Mouse (Mus musculus): Measurements from ENCODE around the gene Med4. TPM values are rescaled to one million over a fixed set of nuclear protein-coding genes. Genes with fewer than 3 reads are reported as not detected.

The Med4 gene
- total RNA-seq (2021), result 10 to 100 TPM in 1 of 2 experiments, 1 to 10 TPM in 1; 9.3 to 11.8 TPM
- long read RNA-seq, experiment 1, transcript Med4-201 (7 exons, 1,328 nt), result major isoform, 12 of 12 reads
- long read RNA-seq, experiment 1, partial matches to known transcripts, result 0 of 12 reads
- long read RNA-seq, experiment 1, other reads (novel, unspliced or antisense), result 0 of 12 reads
- long read RNA-seq, experiment 2, transcript Med4-201 (7 exons, 1,328 nt), result major isoform, 16 of 17 reads
- long read RNA-seq, experiment 2, partial matches to known transcripts, result 0 of 17 reads
- long read RNA-seq, experiment 2, other reads (novel, unspliced or antisense), result 1 of 17 reads

DNA sequence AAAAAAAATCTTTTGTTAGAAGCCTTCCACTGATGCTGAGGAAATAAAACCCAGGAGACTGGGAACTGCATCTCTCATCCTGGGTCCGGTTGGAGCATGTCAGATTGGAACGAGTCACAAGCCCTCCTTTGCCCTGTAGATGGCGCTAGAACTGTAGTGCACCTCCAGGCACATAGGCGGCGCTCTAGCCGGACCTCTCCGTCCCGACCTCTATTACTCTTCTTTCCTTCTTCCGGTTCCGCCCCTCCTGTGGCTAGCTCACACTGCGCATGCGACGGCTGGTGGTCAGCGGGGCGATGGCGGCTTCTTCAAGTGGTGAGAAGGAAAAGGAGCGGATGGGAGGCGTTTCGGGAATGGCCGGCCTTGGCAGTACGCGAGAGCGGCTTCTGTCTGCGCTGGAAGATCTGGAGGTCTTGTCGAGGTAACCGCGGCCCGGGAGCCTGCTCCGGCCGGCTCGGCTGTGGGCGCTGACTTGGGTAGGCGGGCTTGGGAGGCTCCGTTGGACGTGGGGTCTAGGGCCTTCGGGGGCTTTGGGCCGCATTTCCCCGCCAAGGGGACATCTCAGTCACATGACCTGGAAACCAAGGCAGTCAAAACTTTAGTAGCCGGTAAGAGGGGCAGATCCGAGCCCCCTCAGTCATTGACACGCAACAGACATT is at the start of gene Med4:
Med4 (plus strand) TSS at position 261 of the 659 bp plus-strand sequence.
- intact Hi-C loops (cut with DNase I), result no loop called here
- peak; percentile 91 to 96 for DNase-seq

DNA sequence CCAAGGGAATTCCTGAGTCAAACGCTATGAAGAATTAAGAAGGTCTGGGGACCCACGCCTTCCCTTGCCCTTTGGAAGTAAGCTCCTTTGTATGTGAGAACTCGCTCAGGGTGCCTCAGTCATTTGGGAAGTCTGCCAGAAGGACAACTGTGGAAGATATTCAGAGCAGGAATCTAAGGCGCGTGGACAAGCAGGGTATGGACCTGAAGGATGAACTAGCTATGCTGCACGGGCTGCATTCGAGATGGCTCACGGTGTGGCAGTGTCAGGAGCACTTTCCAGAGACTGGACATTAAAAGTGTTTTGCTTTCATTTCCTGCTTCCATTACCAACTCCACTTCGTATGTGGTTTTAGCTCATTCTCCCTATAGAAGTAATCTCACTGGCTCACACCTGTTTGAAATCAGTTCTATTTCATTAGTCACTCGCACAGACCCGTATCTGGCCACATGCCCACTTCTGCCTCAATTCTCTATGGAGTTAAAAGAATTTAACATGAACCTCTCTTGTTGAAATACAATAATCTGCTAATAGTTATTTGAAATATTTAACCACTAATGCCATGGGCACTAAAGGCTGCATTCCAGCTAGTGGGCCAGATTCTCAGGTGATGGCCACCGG is 49.2 kb upstream of the Med4 start:
- intact Hi-C loops (cut with DNase I), result no loop called here
- DNase-seq, result no peak

DNA sequence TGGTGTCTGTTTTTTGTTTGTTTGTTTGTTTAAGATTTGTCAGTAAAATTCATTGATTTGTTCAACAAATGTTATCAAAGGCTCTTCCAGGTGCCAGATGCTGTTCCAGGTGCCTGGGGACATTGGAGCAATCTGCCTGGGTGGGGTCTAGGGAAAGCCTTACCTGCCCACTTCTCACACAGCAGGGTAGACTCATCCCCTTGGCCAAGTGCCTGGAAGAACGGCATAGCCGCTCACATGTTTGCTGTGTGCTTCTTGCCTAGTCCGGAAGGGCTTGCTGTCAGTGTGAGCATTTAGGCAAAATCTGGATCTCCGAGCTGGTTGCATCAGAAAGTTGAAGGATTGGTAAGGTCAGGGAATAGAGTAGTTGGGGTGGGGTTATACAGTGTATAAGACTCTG is 47.6 kb upstream of the Med4 start:
- intact Hi-C loops (cut with DNase I), result no loop called here
- DNase-seq, result no peak

DNA sequence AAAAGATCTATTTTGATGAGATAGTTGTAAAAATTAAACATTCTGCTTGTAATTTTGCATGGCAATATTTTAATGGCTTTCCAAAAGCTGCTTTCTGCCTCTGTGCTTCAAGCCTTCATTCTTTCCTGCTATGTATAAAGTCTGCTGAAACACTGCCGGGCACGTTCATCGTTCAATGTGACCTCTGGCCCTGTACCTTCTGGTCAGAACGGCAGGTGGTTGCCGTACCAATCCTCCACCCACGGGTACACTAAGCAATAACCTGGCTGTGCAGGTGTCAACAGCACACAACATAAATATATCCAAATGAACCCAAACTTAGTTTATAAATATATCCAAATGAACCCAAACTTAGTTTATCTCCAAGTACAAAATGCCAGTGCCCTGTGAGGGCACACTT is 42.1 kb upstream of the Med4 start:
- no peak for DNase-seq
- intact Hi-C loops (cut with DNase I), result no loop called here

DNA sequence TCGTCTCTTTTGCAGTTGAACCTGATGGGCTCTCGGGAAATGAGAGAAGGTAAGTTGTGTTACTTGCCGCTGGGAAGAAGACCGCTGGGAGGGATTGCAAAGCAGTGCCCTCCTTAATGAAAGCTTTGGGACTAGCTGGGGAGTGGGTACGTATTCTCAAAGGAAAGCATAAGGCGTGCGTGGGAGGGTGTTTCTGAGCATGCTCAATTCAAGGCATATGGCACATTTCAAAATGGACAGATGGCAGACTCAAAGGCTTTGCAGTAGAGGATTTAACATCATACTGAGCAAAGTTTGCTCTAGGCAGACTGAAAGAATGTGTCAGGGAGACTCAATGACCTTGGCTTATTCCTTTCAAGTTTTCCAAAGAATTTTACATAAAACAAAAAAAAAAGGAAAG is 40.3 kb upstream of the Med4 start:
- intact Hi-C loops (cut with DNase I), result no loop called here
- DNase-seq, result no peak

DNA sequence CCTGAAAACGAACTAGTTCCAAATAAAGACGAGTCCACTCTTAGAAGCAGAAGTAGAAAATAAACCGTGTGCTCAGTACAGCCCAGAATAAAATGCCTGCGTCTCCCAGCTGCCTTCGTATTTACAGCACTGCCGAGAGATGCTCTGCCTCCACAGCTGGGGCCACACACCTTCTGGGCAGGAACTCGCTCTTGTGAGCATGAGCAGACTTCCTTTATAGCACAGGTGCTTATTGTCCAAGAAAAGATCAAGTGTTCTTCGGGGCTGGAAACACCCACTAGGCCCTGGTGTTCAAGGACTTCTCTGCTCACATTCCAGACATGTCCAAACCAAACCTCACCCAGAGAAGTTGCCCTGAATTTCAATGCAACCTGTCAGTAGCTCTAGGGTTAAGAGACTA is 39.2 kb upstream of the Med4 start:
- intact Hi-C loops (cut with DNase I), result no loop called here
- no peak for DNase-seq

DNA sequence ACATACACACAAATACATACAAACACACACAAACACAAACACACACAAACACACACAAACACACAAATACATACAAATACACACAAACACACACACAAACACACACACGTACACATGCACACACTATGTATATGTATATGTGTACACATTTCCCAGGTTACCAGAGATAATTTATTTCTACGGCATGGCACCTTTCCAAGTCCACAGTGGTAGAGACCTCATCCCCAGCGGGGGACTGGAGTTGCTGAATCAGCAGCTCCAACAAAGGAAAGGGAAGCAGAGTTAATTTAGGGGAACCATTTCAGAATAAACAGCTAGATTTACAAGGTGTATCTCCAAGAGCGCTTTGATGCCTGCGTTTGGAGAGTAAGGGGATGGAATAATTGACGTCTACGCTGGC is 37.6 kb upstream of the Med4 start:
- intact Hi-C loops (cut with DNase I), result no loop called here

DNA sequence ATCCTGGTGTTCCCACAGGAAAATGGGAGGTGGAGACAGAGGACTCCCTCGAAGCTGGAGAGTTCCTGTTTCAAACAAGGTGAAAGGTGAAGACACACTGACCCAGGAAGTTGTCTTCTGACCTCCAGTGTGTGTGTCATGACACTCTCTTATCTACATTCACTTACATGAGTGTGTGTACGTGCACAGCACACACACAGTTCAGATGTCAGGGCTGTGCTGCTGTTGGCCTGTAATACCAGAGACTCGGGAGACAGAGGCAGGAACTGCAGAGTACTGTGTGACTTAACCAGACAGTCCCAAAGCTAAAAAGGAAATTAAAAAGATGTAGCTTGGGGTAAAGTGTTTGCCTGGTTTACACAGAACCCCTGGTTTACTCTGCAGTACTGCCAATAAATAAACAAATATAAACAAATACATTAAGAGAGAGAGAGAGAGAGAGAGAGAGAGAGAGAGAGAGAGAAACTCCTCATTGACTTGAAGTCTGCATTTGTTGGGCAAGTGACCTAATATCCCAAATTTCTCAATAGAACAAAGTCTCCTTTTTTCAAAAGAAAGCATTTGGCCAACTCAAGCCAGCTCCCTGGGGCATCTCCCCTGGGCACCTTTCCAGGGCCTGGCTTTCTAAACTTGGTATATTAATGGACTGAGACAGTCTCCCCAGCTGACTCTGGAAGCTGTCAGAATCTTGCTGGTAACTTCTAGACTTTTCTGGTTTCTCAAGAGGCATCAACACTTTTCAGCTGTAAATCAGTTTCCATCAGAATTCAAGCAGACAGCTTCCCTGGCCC is 36.0 kb upstream of the Med4 start:
- DNase-seq, result peak; percentile 76
- intact Hi-C loops (cut with DNase I), result loop anchor here (2.0 kb wide), 2 partner anchors 89 to 149 kb away; partner anchors contain the start of genes Itm2b and Rb1

More for the DNA sequence above, 37.6 kb upstream of the Med4 start:
- no peak for DNase-seq

DNA sequence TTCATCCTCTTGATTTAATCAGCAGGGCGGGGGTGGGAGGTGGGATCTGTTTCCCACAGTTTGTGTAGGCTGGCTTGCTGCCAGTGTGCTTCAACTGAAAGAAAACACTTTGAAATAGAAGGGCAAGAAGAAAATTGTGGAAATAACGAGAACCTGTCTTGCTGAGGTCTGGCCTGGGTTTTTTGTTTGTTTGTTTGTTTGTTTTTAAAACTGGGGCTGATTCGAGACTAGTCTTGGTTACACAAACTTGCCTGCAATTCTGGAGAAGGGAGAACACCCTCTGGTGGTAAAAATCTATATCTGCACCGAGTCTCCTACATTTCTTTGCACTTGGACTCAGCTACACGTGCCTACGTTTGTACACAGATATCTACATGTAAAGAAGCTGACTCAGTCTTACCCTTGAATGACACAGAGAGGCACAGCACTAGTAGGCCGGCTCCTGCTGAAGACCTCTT is 35.2 kb upstream of the Med4 start:
- no peak for DNase-seq
- intact Hi-C loops (cut with DNase I), result loop anchor here (2.0 to 5.0 kb wide), 3 partner anchors 90 to 367 kb away; partner anchors contain the start of genes Itm2b and Rb1

DNA sequence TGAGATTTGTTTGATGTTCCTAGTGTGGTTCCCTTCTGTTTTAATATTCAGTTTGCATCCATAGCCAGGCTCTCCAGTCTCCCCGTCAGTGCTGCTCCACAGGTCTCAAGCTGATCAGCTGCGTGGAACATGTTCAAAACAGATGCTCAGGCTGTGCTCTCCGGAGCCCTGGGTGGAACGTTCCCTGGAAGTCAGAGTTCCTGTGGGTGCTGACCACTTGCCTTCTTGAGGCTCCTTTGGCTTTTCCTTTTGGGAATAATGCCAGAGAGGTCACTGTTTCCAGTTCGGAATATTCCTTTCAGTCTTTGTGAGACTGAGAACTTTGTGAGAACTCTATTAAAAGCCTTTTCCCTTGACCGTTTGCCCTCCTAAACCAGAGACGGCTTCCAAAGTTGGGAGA is 34.3 kb upstream of the Med4 start:
- peak in 1 of 2 experiments; percentile 47 for DNase-seq
- intact Hi-C loops (cut with DNase I), result loop anchor here (2.0 to 5.0 kb wide), 3 partner anchors 91 to 368 kb away; partner anchors contain the start of genes Itm2b and Rb1

DNA sequence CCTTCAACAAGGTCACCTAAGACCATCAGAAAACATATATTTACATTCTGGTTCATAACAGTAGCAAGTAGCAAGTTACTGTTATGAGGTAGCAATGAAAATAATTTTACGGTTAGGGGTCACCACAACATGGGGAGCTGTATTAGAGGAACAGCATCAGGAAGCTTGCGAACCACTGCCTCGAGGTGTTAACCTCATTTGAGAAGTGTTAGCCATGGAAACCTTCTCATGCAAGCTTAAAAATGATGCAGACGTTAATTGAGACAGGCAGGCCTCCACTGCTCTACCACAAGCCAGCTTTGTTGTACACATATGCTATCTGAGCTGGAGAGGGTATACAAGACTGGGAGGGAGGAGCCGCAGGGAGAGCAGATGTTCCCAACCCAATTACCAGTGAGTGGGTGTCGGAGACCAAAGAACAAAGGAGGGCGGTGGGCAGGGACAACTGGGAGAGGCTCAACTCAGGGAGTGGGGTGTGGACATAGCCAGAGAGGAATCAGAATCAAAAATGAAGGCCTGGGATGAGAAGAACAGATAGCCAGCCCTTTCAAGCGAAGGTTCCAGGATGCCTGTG is 33.4 kb upstream of the Med4 start:
- DNase-seq, result no peak
- intact Hi-C loops (cut with DNase I), result loop anchor here (5.0 kb wide), 1 partner anchor 369 kb away; no protein-coding TSS in a partner anchor

DNA sequence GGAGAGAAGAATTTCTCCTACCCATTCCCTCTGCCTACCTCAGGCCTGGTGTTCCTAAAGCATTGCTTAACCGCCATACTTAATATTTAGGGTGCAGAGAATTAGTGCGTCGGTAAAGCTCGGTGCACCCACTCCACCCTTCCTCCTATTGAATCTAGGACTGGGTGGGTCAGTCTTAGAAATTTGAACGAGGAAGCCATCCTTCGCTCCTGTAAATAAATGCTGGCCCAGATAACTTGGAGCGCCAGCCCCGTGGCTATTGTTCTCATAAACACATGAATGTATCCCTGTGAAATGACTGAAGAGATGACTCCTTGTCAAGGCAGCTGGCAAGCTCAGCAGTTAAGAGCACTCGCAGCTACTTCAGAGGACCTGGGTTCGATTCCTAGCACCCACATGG is 32.7 kb upstream of the Med4 start:
- DNase-seq, result no peak
- intact Hi-C loops (cut with DNase I), result loop anchor here (5.0 kb wide), 1 partner anchor 370 kb away; no protein-coding TSS in a partner anchor

DNA sequence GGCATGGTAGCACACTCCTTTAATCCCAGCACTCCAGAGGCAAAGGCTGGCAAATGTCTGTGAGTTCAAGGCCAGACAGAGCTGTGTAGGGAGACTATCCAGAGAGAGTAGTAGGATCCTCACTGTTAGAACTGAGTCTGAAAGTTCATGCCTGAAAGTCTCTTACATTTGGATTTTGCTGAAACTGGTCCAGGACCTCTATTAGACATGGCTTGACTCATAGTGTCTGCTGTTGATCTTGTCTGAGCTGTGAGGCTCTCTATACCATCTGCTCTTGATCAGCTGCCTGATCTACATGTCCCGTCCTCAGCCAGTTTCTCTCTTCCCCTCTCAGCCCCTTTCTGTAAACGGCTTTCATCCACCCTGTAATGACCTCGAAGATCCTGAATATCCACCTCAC is 31.5 kb upstream of the Med4 start:
- intact Hi-C loops (cut with DNase I), result loop anchor here (5.0 kb wide), 1 partner anchor 371 kb away; no protein-coding TSS in a partner anchor
- DNase-seq, result no peak

DNA sequence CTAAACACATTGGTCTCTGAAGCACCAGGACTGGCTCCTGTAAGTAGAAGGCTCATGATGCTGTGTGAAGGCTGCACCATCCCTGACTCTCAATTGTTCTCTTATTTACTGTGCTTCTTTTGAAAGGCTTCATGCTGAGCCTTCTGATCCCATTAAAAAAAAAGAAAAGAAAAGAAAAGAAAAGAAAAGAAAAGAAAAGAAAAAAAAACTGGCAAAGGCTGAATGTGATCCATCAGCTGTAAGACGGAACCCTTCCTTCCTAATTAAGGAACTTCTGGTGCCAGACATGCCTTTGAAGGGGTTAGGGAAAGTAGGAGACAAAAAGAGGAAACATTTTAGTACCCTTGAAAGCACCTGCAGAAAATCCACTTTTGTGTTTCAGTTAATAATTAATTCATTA is 30.1 kb upstream of the Med4 start:
- intact Hi-C loops (cut with DNase I), result loop anchor here (5.0 kb wide), 1 partner anchor 372 kb away; no protein-coding TSS in a partner anchor
- DNase-seq, result no peak

DNA sequence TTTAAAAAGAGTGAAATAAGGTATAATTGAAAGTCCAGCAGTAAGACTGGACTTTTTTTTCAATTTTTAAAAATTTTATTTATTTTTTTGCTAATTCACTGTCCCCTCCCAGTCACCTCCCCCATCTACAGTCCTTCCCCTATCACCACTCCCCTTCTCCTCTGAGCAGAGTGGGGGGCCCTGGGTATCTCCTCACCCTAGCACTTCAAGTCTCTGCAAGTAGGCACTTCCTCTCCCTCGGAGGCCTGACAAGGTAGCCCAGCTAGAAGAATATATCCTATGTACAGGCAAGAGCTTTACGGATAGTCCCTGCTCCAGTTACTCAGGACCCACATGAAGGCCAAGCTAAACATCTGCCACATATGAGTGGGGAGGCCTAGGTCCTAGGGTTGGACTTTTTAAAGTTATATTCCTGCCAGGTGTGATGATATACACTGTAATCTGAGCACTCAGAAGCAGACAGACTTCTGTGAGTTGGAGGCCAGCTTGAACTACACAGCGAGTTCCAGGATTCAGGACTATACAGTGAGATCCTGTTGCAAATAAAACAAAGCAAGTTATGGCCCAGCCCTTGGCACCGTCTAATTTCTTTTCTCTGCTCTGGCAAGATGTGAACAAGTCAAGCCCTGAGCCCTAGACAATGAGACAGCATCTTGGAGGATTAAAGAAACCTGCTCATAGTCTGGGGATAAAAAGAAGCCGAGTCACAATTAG is 26.2 kb upstream of the Med4 start:
- DNase-seq, result no peak
- intact Hi-C loops (cut with DNase I), result no loop called here

DNA sequence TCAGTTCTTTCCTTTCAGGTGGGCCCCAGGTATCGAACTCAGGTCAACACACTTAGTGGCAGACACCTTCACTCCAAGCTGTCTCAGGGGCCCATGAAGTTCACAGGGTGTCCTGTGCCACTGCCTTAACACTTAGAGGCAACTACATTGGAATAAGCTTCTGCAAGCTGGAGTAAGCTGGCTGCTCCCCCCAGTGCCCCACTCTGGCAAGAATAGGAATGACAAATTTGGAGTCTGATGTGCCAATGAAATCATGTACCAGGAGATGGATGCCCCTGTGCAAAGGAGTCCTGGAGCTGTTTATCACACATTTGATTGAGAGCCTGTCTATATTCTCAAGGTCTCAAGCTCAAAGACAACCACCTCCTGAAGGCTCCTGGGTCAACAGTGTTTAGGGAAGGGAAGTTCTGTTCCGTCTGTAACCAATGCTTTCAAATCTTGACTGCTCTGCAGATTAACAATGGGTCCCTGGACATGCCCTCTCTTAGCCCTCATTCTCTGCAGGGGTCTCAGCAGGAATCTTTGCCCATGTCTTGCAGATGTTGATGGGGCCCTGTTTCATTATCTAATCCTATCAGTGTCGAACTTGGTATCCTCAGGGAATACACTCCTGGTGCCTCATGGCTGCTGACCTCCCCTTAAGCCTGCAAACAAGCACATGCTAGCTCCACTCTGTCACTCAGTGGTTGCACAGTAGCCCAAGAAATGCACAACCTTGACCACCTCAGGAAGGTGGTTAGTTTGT is 25.3 kb upstream of the Med4 start:
- intact Hi-C loops (cut with DNase I), result no loop called here
- DNase-seq, result no peak

DNA sequence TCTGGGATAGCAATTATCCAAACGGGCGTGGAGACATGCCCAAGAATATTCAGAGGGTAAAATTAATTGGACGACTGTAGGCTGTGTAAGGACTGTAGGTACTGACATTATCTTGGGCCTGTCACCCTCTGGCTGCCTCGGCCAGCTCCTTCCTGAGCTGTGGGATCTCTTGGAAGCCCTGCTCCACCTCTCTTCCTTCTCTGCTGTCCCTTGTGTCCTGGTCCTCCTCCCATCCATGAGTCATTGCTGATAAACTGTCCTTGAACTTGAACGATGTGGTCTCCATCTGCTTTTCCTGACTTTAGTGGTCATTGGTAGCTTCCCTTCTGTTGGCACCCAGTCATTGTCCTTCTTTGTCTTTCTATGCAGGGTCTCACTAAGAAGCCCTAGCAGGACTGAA is 23.2 kb upstream of the Med4 start:
- intact Hi-C loops (cut with DNase I), result no loop called here
- DNase-seq, result no peak

DNA sequence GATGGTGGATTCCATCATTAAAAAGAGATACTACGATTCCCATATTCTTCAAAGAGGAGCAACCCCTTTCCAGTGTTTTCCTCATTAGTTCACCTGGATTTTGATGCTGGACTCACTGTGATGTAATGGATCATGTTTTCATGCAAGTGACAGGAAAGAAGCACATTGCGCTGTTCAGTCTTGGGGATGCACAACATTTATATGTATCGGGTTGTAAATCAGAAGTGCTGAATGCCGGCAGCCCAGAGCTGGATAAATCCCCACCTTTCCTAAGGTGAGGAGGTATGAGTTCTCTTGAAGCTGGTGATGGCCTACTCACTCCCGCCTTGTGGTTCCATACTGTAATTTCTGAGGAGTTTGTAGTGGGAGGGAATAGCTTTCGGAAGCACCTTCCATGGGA is 16.5 kb upstream of the Med4 start:
- intact Hi-C loops (cut with DNase I), result no loop called here
- no peak for DNase-seq

DNA sequence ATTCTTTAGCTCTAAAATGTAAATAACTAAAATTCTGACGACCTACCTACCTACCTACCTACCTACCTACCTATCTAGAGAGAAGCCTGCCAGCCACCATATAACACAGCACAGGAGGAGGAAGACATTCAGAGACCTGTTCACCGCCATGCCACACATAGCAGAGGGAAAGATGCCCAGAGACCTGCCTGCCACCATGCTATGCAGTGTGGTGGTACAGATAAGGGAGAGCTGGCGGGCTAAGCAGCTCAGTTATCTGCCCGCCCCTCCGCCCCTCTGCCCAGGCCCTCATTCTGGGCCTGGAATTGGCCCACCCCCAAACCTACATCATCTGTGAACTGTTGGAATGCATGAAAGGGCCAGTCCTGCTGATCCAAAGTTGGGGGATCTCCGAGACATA is 15.7 kb upstream of the Med4 start:
- DNase-seq, result no peak
- intact Hi-C loops (cut with DNase I), result no loop called here

Data from gastrocnemius, postnatal 36 days (tissue).